Comparison of ENCODE assay signal across 12 mouse cellular contexts in the genomic region with DNA sequence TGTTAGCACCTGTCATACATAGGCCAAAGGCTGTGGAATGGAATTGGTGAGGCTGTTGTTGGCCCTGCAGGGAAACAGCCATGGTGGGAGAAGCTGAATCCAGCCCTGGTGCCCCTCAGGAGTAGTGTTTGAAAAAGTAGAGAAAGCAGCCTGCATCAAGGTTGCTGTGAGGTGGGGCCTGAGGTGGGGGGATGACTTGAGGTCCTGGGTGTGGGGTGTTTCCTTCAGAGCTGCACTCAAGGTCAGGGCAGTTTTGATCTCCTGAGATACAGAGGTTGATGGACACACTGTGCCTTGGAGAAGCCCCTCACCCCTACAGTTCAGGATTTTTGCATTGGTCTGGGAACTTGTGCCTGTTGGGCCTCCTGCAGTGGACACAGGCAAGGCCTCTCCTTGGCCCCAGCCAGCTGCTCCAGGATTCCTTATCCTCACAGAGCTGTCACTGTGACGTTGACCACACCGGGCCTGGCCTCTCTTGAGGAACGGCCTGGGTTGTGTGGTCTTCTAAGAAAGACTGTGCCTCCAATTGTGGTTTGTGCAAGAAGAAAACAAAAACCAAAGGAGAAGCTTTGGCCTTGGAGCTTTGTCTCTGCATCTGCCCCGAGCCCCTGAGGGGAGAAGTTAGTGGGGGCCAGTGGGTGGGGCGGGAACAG. TPM values are rescaled to one million over a fixed set of nuclear protein-coding genes. Genes with fewer than 3 reads are reported as not detected.
DNase-seq lines count a peak whose midpoint lies in the region; ATAC-seq lines count a peak whose summit lies in the region.
"Had no signal": no experiment of that assay in that cellular context is flagged by ENCODE, and none has a peak within 500 bp of the region (broad histone marks: within the 10 kb centered on the region; RNA-seq: fewer than 3 reads in every experiment).

No protein-coding gene starts in this region.

- H3K9me3 ChIP-seq in heart, embryonic 12.5 days (replicated peaks): no peaks in the 10 kb centered on the region
- H3K9me3 ChIP-seq in megakaryocyte, embryonic 14.5 days: no peaks in the 10 kb centered on the region
- H3K9me3 ChIP-seq in heart, embryonic 15.5 days (replicated peaks): no peaks in the 10 kb centered on the region
- H3K9me3 ChIP-seq in stomach, embryonic 15.5 days: no peaks in the 10 kb centered on the region
- H3K9me3 ChIP-seq: G1E had no signal

- no peak for DNase-seq in heart, postnatal 4 days
- no peak for DNase-seq in spleen, postnatal 14 days (ENCODE audit: low spot score in 2 of 2)
- DNase-seq in B cell, adult 2 months: no peak
- DNase-seq: cerebellum, postnatal 36 days; right cerebral cortex, postnatal 14 days; thymus, postnatal 25 days had no signal

- H3K27me3 ChIP-seq in heart, embryonic 12.5 days (replicated peaks): no peaks in the 10 kb centered on the region
- H3K27me3 ChIP-seq in megakaryocyte, embryonic 14.5 days (replicated peaks): no peaks in the 10 kb centered on the region
- H3K27me3 ChIP-seq in heart, embryonic 15.5 days: no peaks in the 10 kb centered on the region
- no peaks in the 10 kb centered on the region for H3K27me3 ChIP-seq in stomach, embryonic 15.5 days (replicated peaks)

- H3K36me3 ChIP-seq in heart, embryonic 12.5 days: peaks cover 25% of the 10 kb centered on the region
- peaks cover 79% of the 10 kb centered on the region for H3K36me3 ChIP-seq in megakaryocyte, embryonic 14.5 days (replicated peaks; ENCODE audit: low read length)
- peaks cover 25% of the 10 kb centered on the region for H3K36me3 ChIP-seq in heart, embryonic 15.5 days
- H3K36me3 ChIP-seq in stomach, embryonic 15.5 days: peaks cover 28% of the 10 kb centered on the region

- 28% methylated on average over 5 of the region's 5 CpGs for WGBS in heart, embryonic 12.5 days
- 30% methylated on average over 5 of the region's 5 CpGs for WGBS in heart, embryonic 15.5 days
- 38% methylated on average over 5 of the region's 5 CpGs for WGBS in stomach, embryonic 15.5 days

- ATAC-seq in heart, embryonic 12.5 days (ENCODE audit: insufficient number of reproducible peaks, low FRiP score): peak; percentile 33; the same call in 1 of the 2 replicates
- ATAC-seq in megakaryocyte, adult 5-6 weeks (ENCODE audit: poor library complexity, severe bottlenecking): no peak
- no peak for ATAC-seq in heart, embryonic 15.5 days (replicated peaks; ENCODE audit: insufficient number of reproducible peaks, insufficient read depth, low FRiP score, low read depth)
- ATAC-seq in stomach, embryonic 15.5 days (ENCODE audit: insufficient read depth, low FRiP score, low read depth): no peak

- H3K27ac ChIP-seq in heart, embryonic 12.5 days (ENCODE audit: poor library complexity, severe bottlenecking): peak overlapping the region; percentile 91
- H3K27ac ChIP-seq in heart, embryonic 15.5 days: peak overlapping the region; percentile 91
- peak overlapping the region; percentile 8; the same call in 1 of the 2 replicates for H3K27ac ChIP-seq in stomach, embryonic 15.5 days

- H3K4me1 ChIP-seq in heart, embryonic 12.5 days (replicated peaks): peaks cover 79% of the 10 kb centered on the region
- peaks cover 93% of the 10 kb centered on the region for H3K4me1 ChIP-seq in megakaryocyte, embryonic 14.5 days
- peaks cover 82% of the 10 kb centered on the region for H3K4me1 ChIP-seq in heart, embryonic 15.5 days (replicated peaks)
- peaks cover 72% of the 10 kb centered on the region for H3K4me1 ChIP-seq in stomach, embryonic 15.5 days

- H3K9ac ChIP-seq in heart, embryonic 12.5 days: peak overlapping the region; percentile 42
- peak overlapping the region; percentile 27; the same call in 1 of the 2 replicates for H3K9ac ChIP-seq in heart, embryonic 15.5 days
- H3K9ac ChIP-seq in stomach, embryonic 15.5 days: no peak overlapping the region

- H3K4me3 ChIP-seq in heart, embryonic 12.5 days: no peak overlapping the region
- peak overlapping the region; percentile 80 for H3K4me3 ChIP-seq in megakaryocyte, embryonic 14.5 days (replicated peaks)
- 0 out of 2 replicates have a peak overlapping the region, but pooled peaks have one; percentile 2 for H3K4me3 ChIP-seq in heart, embryonic 15.5 days
- no peak overlapping the region for H3K4me3 ChIP-seq in stomach, embryonic 15.5 days (replicated peaks)

- H3K4me2 ChIP-seq in heart, embryonic 12.5 days: peak overlapping the region; percentile 37
- peak overlapping the region; percentile 25; the same call in 1 of the 2 replicates for H3K4me2 ChIP-seq in heart, embryonic 15.5 days
- peak overlapping the region; percentile 4 for H3K4me2 ChIP-seq in stomach, embryonic 15.5 days

RNA-seq across cellular contexts. Expression of a gene that starts 10.1 kb away (rescaled TPM):
- polyA plus RNA-seq in heart, embryonic 12.5 days (2016; fragmentation: Nextera tagmentation; extraction: Ambion mirVana): 54.0 and 54.6 TPM in 2 replicates
- 100 to 1,000 TPM; 132 to 136 TPM for total RNA-seq in heart, postnatal 4 days (2021)
- 27.8 and 40.9 TPM in 2 replicates for polyA plus RNA-seq in megakaryocyte, embryonic 14.5 days (2012; ENCODE audit: insufficient read depth, low replicate concordance)
- total RNA-seq in megakaryocyte, adult 5-6 weeks (2015): 73.2 and 75.2 TPM in 2 replicates
- total RNA-seq in megakaryocyte, adult 5-6 weeks (2017): 38.0 and 41.9 TPM in 2 replicates
- 35.0 and 47.8 TPM in 2 replicates for polyA plus RNA-seq in heart, embryonic 15.5 days (2015; fragmentation: Nextera tagmentation; extraction: Ambion mirVana)
- 57.0 and 63.2 TPM in 2 replicates for polyA plus RNA-seq in stomach, embryonic 15.5 days (2015; fragmentation: Nextera tagmentation; extraction: Ambion mirVana)

RNA-seq across cellular contexts. Expression of a gene that starts 11.9 kb away (rescaled TPM):
- 0.19 and 0.22 TPM in 2 replicates for polyA plus RNA-seq in heart, embryonic 12.5 days (2016; fragmentation: Nextera tagmentation; extraction: Ambion mirVana)
- under 1 TPM; 0.10 to 0.23 TPM for total RNA-seq in heart, postnatal 4 days (2021)
- polyA plus RNA-seq in megakaryocyte, embryonic 14.5 days (2012; ENCODE audit: insufficient read depth, low replicate concordance): 0.70 TPM in 1 of 2 replicates, not detected in the other
- total RNA-seq in megakaryocyte, adult 5-6 weeks (2015): 0.07 TPM in 1 of 2 replicates, not detected in the other
- total RNA-seq in megakaryocyte, adult 5-6 weeks (2017): 0.04 and 0.16 TPM in 2 replicates
- 0.23 and 0.55 TPM in 2 replicates for polyA plus RNA-seq in heart, embryonic 15.5 days (2015; fragmentation: Nextera tagmentation; extraction: Ambion mirVana)
- 0.52 and 0.60 TPM in 2 replicates for polyA plus RNA-seq in stomach, embryonic 15.5 days (2015; fragmentation: Nextera tagmentation; extraction: Ambion mirVana)
- polyA plus RNA-seq: G1E had no signal

RNA-seq across cellular contexts. Expression of a gene that starts 42.0 kb away (rescaled TPM):
- polyA plus RNA-seq in heart, embryonic 12.5 days (2016; fragmentation: Nextera tagmentation; extraction: Ambion mirVana): 99.2 and 99.4 TPM in 2 replicates
- 10 to 100 TPM; 65.1 to 68.0 TPM for total RNA-seq in heart, postnatal 4 days (2021)
- polyA plus RNA-seq in megakaryocyte, embryonic 14.5 days (2012; ENCODE audit: insufficient read depth, low replicate concordance): 19.8 and 35.4 TPM in 2 replicates
- 17.4 and 25.7 TPM in 2 replicates for total RNA-seq in megakaryocyte, adult 5-6 weeks (2015)
- 17.1 and 21.0 TPM in 2 replicates for total RNA-seq in megakaryocyte, adult 5-6 weeks (2017)
- 81.9 and 86.0 TPM in 2 replicates for polyA plus RNA-seq in heart, embryonic 15.5 days (2015; fragmentation: Nextera tagmentation; extraction: Ambion mirVana)
- polyA plus RNA-seq in stomach, embryonic 15.5 days (2015; fragmentation: Nextera tagmentation; extraction: Ambion mirVana): 79.9 and 85.2 TPM in 2 replicates

RNA-seq across cellular contexts. Expression of a gene that starts 52.6 kb away (rescaled TPM):
- 37.0 and 37.1 TPM in 2 replicates for polyA plus RNA-seq in heart, embryonic 12.5 days (2016; fragmentation: Nextera tagmentation; extraction: Ambion mirVana)
- total RNA-seq in heart, postnatal 4 days (2021): 10 to 100 TPM; 11.5 TPM
- polyA plus RNA-seq in megakaryocyte, embryonic 14.5 days (2012; ENCODE audit: insufficient read depth, low replicate concordance): 1.9 and 12.1 TPM in 2 replicates
- 4.2 and 5.4 TPM in 2 replicates for total RNA-seq in megakaryocyte, adult 5-6 weeks (2015)
- 3.5 and 8.9 TPM in 2 replicates for total RNA-seq in megakaryocyte, adult 5-6 weeks (2017)
- polyA plus RNA-seq in heart, embryonic 15.5 days (2015; fragmentation: Nextera tagmentation; extraction: Ambion mirVana): 27.7 and 32.0 TPM in 2 replicates
- 54.3 and 55.2 TPM in 2 replicates for polyA plus RNA-seq in stomach, embryonic 15.5 days (2015; fragmentation: Nextera tagmentation; extraction: Ambion mirVana)

RNA-seq across cellular contexts. Expression of a gene that starts 52.7 kb away (rescaled TPM):
- 0.14 and 0.18 TPM in 2 replicates for polyA plus RNA-seq in heart, embryonic 12.5 days (2016; fragmentation: Nextera tagmentation; extraction: Ambion mirVana)
- under 1 TPM; 0.18 to 0.29 TPM for total RNA-seq in heart, postnatal 4 days (2021)
- polyA plus RNA-seq in megakaryocyte, embryonic 14.5 days (2012; ENCODE audit: insufficient read depth, low replicate concordance): 0.08 TPM in 1 of 2 replicates, not detected in the other
- not detected in 2 replicates for total RNA-seq in megakaryocyte, adult 5-6 weeks (2015)
- 0.08 TPM in 1 of 2 replicates, not detected in the other for total RNA-seq in megakaryocyte, adult 5-6 weeks (2017)
- polyA plus RNA-seq in heart, embryonic 15.5 days (2015; fragmentation: Nextera tagmentation; extraction: Ambion mirVana): 0.30 and 0.42 TPM in 2 replicates
- polyA plus RNA-seq in stomach, embryonic 15.5 days (2015; fragmentation: Nextera tagmentation; extraction: Ambion mirVana): 1.1 and 1.5 TPM in 2 replicates

Comparison
In these comparisons a context has a peak if more than half of its experiments do, and no peak if none do; other contexts are left out.
1. H3K4me3 ChIP-seq: peak in megakaryocyte, embryonic 14.5 days (single experiment) and heart, embryonic 15.5 days (single experiment); none in heart, embryonic 12.5 days (single experiment) and stomach, embryonic 15.5 days (single experiment).
2. H3K27ac ChIP-seq: peak in every context shown above with its lines; median percentile 91 in heart, embryonic 12.5 days; 91 in heart, embryonic 15.5 days; 8 in stomach, embryonic 15.5 days.
3. Peak in every context shown above with its lines, with median percentiles within 50 percentile points of each other: H3K4me2 ChIP-seq.